Mouse (Mus musculus): ENCODE results near the gene Tnfaip1.

- TF ChIP-seq EP300 (IDR thresholded peaks at IDR 0.05; ENCODE audit: low read depth) (no peak), CTCF (IDR thresholded peaks at IDR 0.05; ENCODE audit: low read depth) (peak; percentile 84)
These were observed 24.3 kb upstream of the Tnfaip1 start for GRCm38 (mm10) chr11:78560447-78560846.
